Mouse (Mus musculus): ENCODE results near the gene Creb3l1. TPM values are rescaled to one million over a fixed set of nuclear protein-coding genes. Genes with fewer than 3 reads are reported as not detected.
A peak's percentile ranks its signal among the peaks of the same experiment; 100 is the strongest.

Gene Creb3l1
- polyA plus RNA-seq, 2 experiments: 28.5 to 37.5 TPM

- ATAC-seq (ENCODE audit: low FRiP score, low read depth) (no peak), DNase-seq (ENCODE audit: low spot score) (peak; percentile 66)
- Histone ChIP-seq H3K4me2 (replicated peaks; ENCODE audit: low read depth, low read length, severe bottlenecking) (no peak overlapping the region), H3K9me3 (ENCODE audit: control insufficient read depth, low read length) (no peaks in the 10 kb centered on the region), H3K27me3 (ENCODE audit: control insufficient read depth, insufficient read depth, low read length) (no peaks in the 10 kb centered on the region), H3K36me3 (ENCODE audit: control insufficient read depth, insufficient read depth, low read length) (no peaks in the 10 kb centered on the region), H3K4me3 (replicated peaks; ENCODE audit: low read length) (no peak overlapping the region), H3K27ac (replicated peaks; ENCODE audit: low read depth, low read length) (no peak overlapping the region), H3K4me1 (ENCODE audit: control insufficient read depth, insufficient read depth, low read length) (peaks cover 44% of the 10 kb centered on the region), H3K9ac (ENCODE audit: low read depth, low read length, severe bottlenecking) (no peak overlapping the region)
- no peak for TF ChIP-seq POLR2A (IDR thresholded peaks at IDR 0.05; ENCODE audit: borderline replicate concordance, extremely low read depth, insufficient read depth, insufficient read length)
- WGBS: 42% methylated on average over 3 of the region's 3 CpGs
These were observed 7.3 kb downstream of the Creb3l1 start for GRCm38 (mm10) chr2:92016981-92017380.

GRCm38 (mm10) chr2:92014891-92015290, 9.4 kb downstream of the Creb3l1 start:
- H3K4me1 ChIP-seq (ENCODE audit: control insufficient read depth, insufficient read depth, low read length): peaks cover 41% of the 10 kb centered on the region
- no peaks in the 10 kb centered on the region for H3K9me3 ChIP-seq (ENCODE audit: control insufficient read depth, low read length)
- H3K36me3 ChIP-seq (ENCODE audit: control insufficient read depth, insufficient read depth, low read length): no peaks in the 10 kb centered on the region
- H3K27me3 ChIP-seq (ENCODE audit: control insufficient read depth, insufficient read depth, low read length): no peaks in the 10 kb centered on the region
- no peak overlapping the region for H3K4me3 ChIP-seq (replicated peaks; ENCODE audit: low read length)
- no peak overlapping the region for H3K4me2 ChIP-seq (replicated peaks; ENCODE audit: low read depth, low read length, severe bottlenecking)
- DNase-seq (ENCODE audit: low spot score): no peak
- no peak overlapping the region for H3K9ac ChIP-seq (ENCODE audit: low read depth, low read length, severe bottlenecking)
- H3K27ac ChIP-seq (replicated peaks; ENCODE audit: low read depth, low read length): no peak overlapping the region
- TF ChIP-seq POLR2A (IDR thresholded peaks at IDR 0.05; ENCODE audit: borderline replicate concordance, extremely low read depth, insufficient read depth, insufficient read length): no peak
- ATAC-seq (ENCODE audit: low FRiP score, low read depth): no peak
- WGBS: 84% methylated on average over 5 of the region's 5 CpGs

GRCm38 (mm10) chr2:92014248-92014647, 10.1 kb downstream of the Creb3l1 start:
- Histone ChIP-seq H3K9me3 (ENCODE audit: control insufficient read depth, low read length) (no peaks in the 10 kb centered on the region), H3K9ac (ENCODE audit: low read depth, low read length, severe bottlenecking) (no peak overlapping the region), H3K27me3 (ENCODE audit: control insufficient read depth, insufficient read depth, low read length) (no peaks in the 10 kb centered on the region), H3K27ac (replicated peaks; ENCODE audit: low read depth, low read length) (no peak overlapping the region), H3K4me3 (replicated peaks; ENCODE audit: low read length) (no peak overlapping the region), H3K4me1 (ENCODE audit: control insufficient read depth, insufficient read depth, low read length) (peaks cover 35% of the 10 kb centered on the region), H3K36me3 (ENCODE audit: control insufficient read depth, insufficient read depth, low read length) (no peaks in the 10 kb centered on the region), H3K4me2 (replicated peaks; ENCODE audit: low read depth, low read length, severe bottlenecking) (no peak overlapping the region)
- DNase-seq (ENCODE audit: low spot score) (no peak), ATAC-seq (ENCODE audit: low FRiP score, low read depth) (no peak)
- 78% methylated on average over 6 of the region's 6 CpGs for WGBS
- no peak for TF ChIP-seq POLR2A (IDR thresholded peaks at IDR 0.05; ENCODE audit: borderline replicate concordance, extremely low read depth, insufficient read depth, insufficient read length)

GRCm38 (mm10) chr2:92012768-92013445, 11.4 kb downstream of the Creb3l1 start:
- no peak for TF ChIP-seq POLR2A (IDR thresholded peaks at IDR 0.05; ENCODE audit: borderline replicate concordance, extremely low read depth, insufficient read depth, insufficient read length)
- peak; percentile 93 for DNase-seq (ENCODE audit: low spot score)
- Histone ChIP-seq H3K27me3 (ENCODE audit: control insufficient read depth, insufficient read depth, low read length) (no peaks in the 10 kb centered on the region), H3K9ac (ENCODE audit: low read depth, low read length, severe bottlenecking) (peak overlapping the region; percentile 38; the same call in 1 of the 2 replicates), H3K4me2 (replicated peaks; ENCODE audit: low read depth, low read length, severe bottlenecking) (peak overlapping the region; percentile 24), H3K9me3 (ENCODE audit: control insufficient read depth, low read length) (no peaks in the 10 kb centered on the region), H3K4me3 (replicated peaks; ENCODE audit: low read length) (no peak overlapping the region), H3K27ac (replicated peaks; ENCODE audit: low read depth, low read length) (peak overlapping the region; percentile 70), H3K36me3 (ENCODE audit: control insufficient read depth, insufficient read depth, low read length) (no peaks in the 10 kb centered on the region), H3K4me1 (ENCODE audit: control insufficient read depth, insufficient read depth, low read length) (peaks cover 37% of the 10 kb centered on the region)
- 16% methylated on average over 8 of the region's 8 CpGs for WGBS
- peak; percentile 75 for ATAC-seq (ENCODE audit: low FRiP score, low read depth)

- H3K27ac ChIP-seq (replicated peaks; ENCODE audit: low read depth, low read length): peak overlapping the region; percentile 70; the same call in 1 of the 2 replicates
- no peak overlapping the region for H3K4me3 ChIP-seq (replicated peaks; ENCODE audit: low read length)
- no peak overlapping the region for H3K9ac ChIP-seq (ENCODE audit: low read depth, low read length, severe bottlenecking)
- H3K9me3 ChIP-seq (ENCODE audit: control insufficient read depth, low read length): no peaks in the 10 kb centered on the region
- H3K27me3 ChIP-seq (ENCODE audit: control insufficient read depth, insufficient read depth, low read length): no peaks in the 10 kb centered on the region
- H3K4me1 ChIP-seq (ENCODE audit: control insufficient read depth, insufficient read depth, low read length): peaks cover 43% of the 10 kb centered on the region
- H3K4me2 ChIP-seq (replicated peaks; ENCODE audit: low read depth, low read length, severe bottlenecking): no peak overlapping the region
- ATAC-seq (ENCODE audit: low FRiP score, low read depth): no peak
- no peak for DNase-seq (ENCODE audit: low spot score)
- TF ChIP-seq POLR2A (IDR thresholded peaks at IDR 0.05; ENCODE audit: borderline replicate concordance, extremely low read depth, insufficient read depth, insufficient read length): no peak
- 71% methylated on average over 12 of the region's 12 CpGs for WGBS
- H3K36me3 ChIP-seq (ENCODE audit: control insufficient read depth, insufficient read depth, low read length): no peaks in the 10 kb centered on the region
These were observed 12.6 kb downstream of the Creb3l1 start for GRCm38 (mm10) chr2:92011424-92012353.

All from limb, embryonic 14.5 days (tissue).